Mouse (Mus musculus): ENCODE data around the gene Cep41. TPM values are rescaled to one million over a fixed set of nuclear protein-coding genes. Genes with fewer than 3 reads are reported as not detected.

Cep41 gene
- total and polyA plus RNA-seq, 2 experiments from 2014 or later: 8.1 to 9.5 TPM

GRCm38 (mm10) chr6:30605672-30606071, 87.9 kb downstream of the Cep41 start:
- Histone ChIP-seq H3K9me3 (ENCODE audit: low read length) (no peaks in the 10 kb centered on the region), H3K4me2 (ENCODE audit: low read depth, low read length, poor library complexity, severe bottlenecking) (no peak overlapping the region), H3K4me1 (ENCODE audit: insufficient read depth, low read length) (no peaks in the 10 kb centered on the region), H3K27ac (ENCODE audit: low read depth, low read length) (no peak overlapping the region), H3K27me3 (ENCODE audit: insufficient read depth, low read length) (no peaks in the 10 kb centered on the region), H3K4me3 (ENCODE audit: low read depth, low read length) (no peak overlapping the region), H3K9ac (replicated peaks; ENCODE audit: low read length, poor library complexity, severe bottlenecking) (no peak overlapping the region), H3K36me3 (ENCODE audit: insufficient read depth, low read length) (no peaks in the 10 kb centered on the region)
- ATAC-seq (ENCODE audit: low FRiP score) (no peak), DNase-seq (ENCODE audit: low spot score) (no peak)
- 89% methylated on average over 5 of the region's 5 CpGs for WGBS
- no peak for TF ChIP-seq CTCF (IDR thresholded peaks at IDR 0.05)

GRCm38 (mm10) chr6:30605111-30605510, 88.4 kb downstream of the Cep41 start:
- Histone ChIP-seq H3K27me3 (ENCODE audit: insufficient read depth, low read length) (no peaks in the 10 kb centered on the region), H3K4me2 (ENCODE audit: low read depth, low read length, poor library complexity, severe bottlenecking) (no peak overlapping the region), H3K9me3 (ENCODE audit: low read length) (no peaks in the 10 kb centered on the region), H3K4me1 (ENCODE audit: insufficient read depth, low read length) (no peaks in the 10 kb centered on the region), H3K9ac (replicated peaks; ENCODE audit: low read length, poor library complexity, severe bottlenecking) (no peak overlapping the region), H3K36me3 (ENCODE audit: insufficient read depth, low read length) (no peaks in the 10 kb centered on the region), H3K27ac (ENCODE audit: low read depth, low read length) (no peak overlapping the region), H3K4me3 (ENCODE audit: low read depth, low read length) (no peak overlapping the region)
- no peak for ATAC-seq (ENCODE audit: low FRiP score)
- no peak for DNase-seq (ENCODE audit: low spot score)
- 94% methylated on average over 4 of the region's 4 CpGs for WGBS
- no peak for TF ChIP-seq CTCF (IDR thresholded peaks at IDR 0.05)

- H3K27me3 ChIP-seq (ENCODE audit: insufficient read depth, low read length): no peaks in the 10 kb centered on the region
- no peak overlapping the region for H3K9ac ChIP-seq (replicated peaks; ENCODE audit: low read length, poor library complexity, severe bottlenecking)
- H3K27ac ChIP-seq (ENCODE audit: low read depth, low read length): no peak overlapping the region
- H3K9me3 ChIP-seq (ENCODE audit: low read length): no peaks in the 10 kb centered on the region
- 71% methylated on average over 7 of the region's 7 CpGs for WGBS
- ATAC-seq (ENCODE audit: low FRiP score): no peak
- H3K4me3 ChIP-seq (ENCODE audit: low read depth, low read length): no peak overlapping the region
- H3K36me3 ChIP-seq (ENCODE audit: insufficient read depth, low read length): no peaks in the 10 kb centered on the region
- no peak overlapping the region for H3K4me2 ChIP-seq (ENCODE audit: low read depth, low read length, poor library complexity, severe bottlenecking)
- no peak for DNase-seq (ENCODE audit: low spot score)
- no peak for TF ChIP-seq CTCF (IDR thresholded peaks at IDR 0.05)
- no peaks in the 10 kb centered on the region for H3K4me1 ChIP-seq (ENCODE audit: insufficient read depth, low read length)
These were observed 89.1 kb downstream of the Cep41 start for GRCm38 (mm10) chr6:30604342-30604867.

MicroRNAs within 50 kb of the gene (microRNA counts, 519-probe panel; counts per million panel counts)
- 2,859 counts per million, percentile 69 among the panel's probes with 10 or more counts for microRNA mmu-miR-335-3p
- microRNA mmu-miR-335-5p: 5,377 counts per million, percentile 93 among the panel's probes with 10 or more counts

Small RNA genes within 50 kb of the gene (microRNA-seq; reads per million reads assigned to microRNA genes)
- 60,120 reads per million, percentile 99 among the genes with 10 or more reads in this experiment for gene Mir335 (ENCODE audit: borderline number of aligned reads)

Other genes starting within 250 kb of the Cep41 start
- 37.4 and 50.3 TPM in 2 replicates for gene Tmem209, start 184.0 kb downstream of the Cep41 start, total RNA-seq (2014; rRNA removed)
- gene Tmem209, start 184.0 kb downstream of the Cep41 start, polyA plus RNA-seq (2015; fragmentation: Nextera tagmentation; extraction: Ambion mirVana): 22.8 and 23.1 TPM in 2 replicates
- gene Ssmem1, start 183.9 kb downstream of the Cep41 start, total RNA-seq (2014; rRNA removed): 0.28 TPM in 1 of 2 replicates, not detected in the other
- gene Ssmem1, start 183.9 kb downstream of the Cep41 start, polyA plus RNA-seq (2015; fragmentation: Nextera tagmentation; extraction: Ambion mirVana): 0.15 and 0.19 TPM in 2 replicates
- 6.2 and 9.3 TPM in 2 replicates for gene Cpa2, start 152.2 kb downstream of the Cep41 start, total RNA-seq (2014; rRNA removed)
- gene Cpa2, start 152.2 kb downstream of the Cep41 start, polyA plus RNA-seq (2015; fragmentation: Nextera tagmentation; extraction: Ambion mirVana): 13.0 and 15.2 TPM in 2 replicates
- 0.42 and 0.49 TPM in 2 replicates for gene Cpa4, start 125.4 kb downstream of the Cep41 start, total RNA-seq (2014; rRNA removed)
- gene Cpa4, start 125.4 kb downstream of the Cep41 start, polyA plus RNA-seq (2015; fragmentation: Nextera tagmentation; extraction: Ambion mirVana): 0.75 and 0.79 TPM in 2 replicates
- not detected in 2 replicates for gene Cpa5, start 82.7 kb downstream of the Cep41 start, total RNA-seq (2014; rRNA removed)
- gene Cpa5, start 82.7 kb downstream of the Cep41 start, polyA plus RNA-seq (2015; fragmentation: Nextera tagmentation; extraction: Ambion mirVana): 0.13 TPM in 1 of 2 replicates, not detected in the other
- 0.60 and 0.94 TPM in 2 replicates for gene Cpa1, start 54.5 kb downstream of the Cep41 start, total RNA-seq (2014; rRNA removed)
- gene Cpa1, start 54.5 kb downstream of the Cep41 start, polyA plus RNA-seq (2015; fragmentation: Nextera tagmentation; extraction: Ambion mirVana): 0.44 and 0.51 TPM in 2 replicates
- gene Mest, start 29.8 kb upstream of the Cep41 start, total RNA-seq (2014; rRNA removed): 323 and 367 TPM in 2 replicates
- 109 and 165 TPM in 2 replicates for gene Mest, start 29.8 kb upstream of the Cep41 start, polyA plus RNA-seq (2015; fragmentation: Nextera tagmentation; extraction: Ambion mirVana)
- gene Copg2, start 203.0 kb upstream of the Cep41 start, total RNA-seq (2014; rRNA removed): 39.3 and 58.5 TPM in 2 replicates
- 30.0 and 34.5 TPM in 2 replicates for gene Copg2, start 203.0 kb upstream of the Cep41 start, polyA plus RNA-seq (2015; fragmentation: Nextera tagmentation; extraction: Ambion mirVana)
- gene Tsga13, start 221.8 kb upstream of the Cep41 start, total RNA-seq (2014; rRNA removed): 0.11 TPM in 1 of 2 replicates, not detected in the other
- 0.59 and 0.67 TPM in 2 replicates for gene Tsga13, start 221.8 kb upstream of the Cep41 start, polyA plus RNA-seq (2015; fragmentation: Nextera tagmentation; extraction: Ambion mirVana)

Data from midbrain, postnatal 0 days (tissue).